Mouse (Mus musculus) midbrain, embryonic 11.5 days (tissue): ENCODE measurements around the gene Ankrd33. TPM values are rescaled to one million over a fixed set of nuclear protein-coding genes. Genes with fewer than 3 reads are reported as not detected.

Source experiments
- ATAC-seq: fragments of 200-750 bp; cut with Nextera tagmentation; 2 replicates; pipeline ENCODE4 v1.8.0; 2017; ENCODE audit warnings: moderate TSS enrichment, moderate library complexity; ENCODE audit not compliant: low FRiP score
- DNase-seq: peaks from one replicate; pipeline ENCODE4 v3.0.0; 2015; ENCODE audit warnings: low spot score; ENCODE audit errors: missing footprints
- H3K27ac ChIP-seq: fragments of 300-500 bp; sonication (generic); 2 replicates; pipeline ENCODE4 v1.5.1; 2014; ENCODE audit warnings: low read depth, low read length
- H3K27me3 ChIP-seq: fragments of 300-500 bp; sonication (generic); 2 replicates; pipeline ENCODE4 v1.6.1; 2014; ENCODE audit warnings: mild to moderate bottlenecking, low read length, moderate library complexity, mixed read lengths; ENCODE audit not compliant: control insufficient read depth, insufficient read depth
- H3K36me3 ChIP-seq: fragments of 300-500 bp; sonication (generic); 2 replicates; pipeline ENCODE4 v1.6.1; 2014; ENCODE audit warnings: mild to moderate bottlenecking, low read length, moderate library complexity, mixed read lengths; ENCODE audit not compliant: control insufficient read depth, insufficient read depth
- H3K4me1 ChIP-seq: fragments of 300-500 bp; sonication (generic); 2 replicates; pipeline ENCODE4 v1.6.1; 2014; ENCODE audit warnings: low read length; ENCODE audit not compliant: control insufficient read depth, insufficient read depth
- H3K4me2 ChIP-seq: fragments of 300-500 bp; sonication (generic); 2 replicates; pipeline ENCODE4 v1.6.1; 2014; ENCODE audit warnings: mild to moderate bottlenecking, moderate library complexity
- H3K4me3 ChIP-seq: fragments of 300-500 bp; sonication (generic); 2 replicates; pipeline ENCODE4 v1.5.1; 2014; ENCODE audit warnings: low read depth, low read length
- H3K9ac ChIP-seq: fragments of 300-500 bp; sonication (generic); 2 replicates; pipeline ENCODE4 v1.6.1; 2014; ENCODE audit warnings: low read length
- H3K9me3 ChIP-seq: fragments of 300-500 bp; sonication (generic); 2 replicates; pipeline ENCODE4 v1.6.1; 2016; ENCODE audit warnings: low read length; ENCODE audit not compliant: control insufficient read depth
- WGBS: fragments of 180-500 bp; shearing (Covaris S2); extraction: QIAGEN DNeasy Blood & Tissue Kit; methylation state at CpG from one replicate; pipeline ENCODE4 v1.1.7; 2014; 5-methylcytosine and 5-hydroxymethylcytosine counted together
- polyA plus RNA-seq: library from polyadenylated mRNA; unstranded; fragments of >200 nt; fragmentation: Nextera tagmentation; extraction: Ambion mirVana; gene quantifications from 2 replicates; pipeline ENCODE4 v1.2.1, GENCODE M21; 2014

Gene Ankrd33
- polyA plus RNA-seq, 1 experiment from 2014 or later, result not detected

GRCm38 (mm10) chr15:101160128-101160527, 44.6 kb downstream of the Ankrd33 start:
- no peak overlapping the region for H3K9ac ChIP-seq

GRCm38 (mm10) chr15:101160591-101160990, 45.0 kb downstream of the Ankrd33 start:
- H3K4me1 ChIP-seq, result peaks cover 8% of the 10 kb centered on the region
- no peaks in the 10 kb centered on the region for H3K36me3 ChIP-seq
- peaks cover 4% of the 10 kb centered on the region; the same call in 1 of the 2 replicates for H3K9me3 ChIP-seq
- no peak overlapping the region for H3K9ac ChIP-seq
- peak; percentile 74 for ATAC-seq
- H3K4me2 ChIP-seq, result no peak overlapping the region
- H3K4me3 ChIP-seq, result no peak overlapping the region
- H3K27ac ChIP-seq, result 0 out of 2 replicates have a peak overlapping the region, but pooled peaks have one; percentile 30
- no peaks in the 10 kb centered on the region for H3K27me3 ChIP-seq
- whole genome bisulfite sequencing, result 24% methylated on average over 7 of the region's 7 CpGs
- no peak for DNase-seq

More at GRCm38 (mm10) chr15:101160128-101160527, 44.6 kb downstream of the Ankrd33 start:
- Histone ChIP-seq H3K4me2 (no peak overlapping the region), H3K27me3 (no peaks in the 10 kb centered on the region), H3K9me3 (peaks cover 4% of the 10 kb centered on the region; the same call in 1 of the 2 replicates), H3K4me1 (peaks cover 8% of the 10 kb centered on the region), H3K4me3 (no peak overlapping the region), H3K36me3 (no peaks in the 10 kb centered on the region), H3K27ac (no peak overlapping the region; the same call in 1 of the 2 replicates)
- 20% methylated on average over 1 of the region's 1 CpGs for WGBS
- DNase-seq, result no peak
- no peak; the same call in 1 of the 2 replicates for ATAC-seq

DNA sequence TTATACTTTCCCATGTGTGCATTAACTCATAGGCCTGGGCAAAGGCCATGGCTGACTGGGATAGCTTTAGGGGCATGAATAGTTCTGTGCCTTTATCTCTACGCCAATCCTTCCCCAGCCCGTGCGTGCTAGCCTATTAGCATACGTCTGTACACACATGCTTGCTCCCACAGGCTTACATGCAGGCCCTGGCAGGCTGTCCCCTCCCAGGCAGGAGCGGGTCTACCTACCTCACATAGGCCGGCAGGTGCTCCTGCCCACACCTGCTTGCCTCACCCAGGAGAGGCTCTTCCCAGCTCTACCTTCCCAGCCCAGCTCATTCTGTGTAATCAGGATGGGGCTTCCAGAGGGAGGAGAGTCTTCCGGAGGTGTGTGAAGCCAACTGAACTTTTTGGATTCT, 46.0 kb downstream of the Ankrd33 start:
- H3K9ac ChIP-seq, result no peak overlapping the region
- H3K9me3 ChIP-seq, result peaks cover 4% of the 10 kb centered on the region; the same call in 1 of the 2 replicates
- H3K4me1 ChIP-seq, result peaks cover 8% of the 10 kb centered on the region
- 83% methylated on average over 7 of the region's 7 CpGs for WGBS
- DNase-seq, result no peak
- no peak overlapping the region for H3K4me2 ChIP-seq
- H3K27ac ChIP-seq, result no peak overlapping the region
- H3K27me3 ChIP-seq, result no peaks in the 10 kb centered on the region
- ATAC-seq, result no peak
- no peaks in the 10 kb centered on the region for H3K36me3 ChIP-seq
- no peak overlapping the region for H3K4me3 ChIP-seq

- no peak overlapping the region for H3K4me3 ChIP-seq
- no peaks in the 10 kb centered on the region for H3K36me3 ChIP-seq
- H3K9ac ChIP-seq, result no peak overlapping the region
- no peaks in the 10 kb centered on the region for H3K9me3 ChIP-seq
- DNase-seq (peak; percentile 75), ATAC-seq (no peak)
- WGBS, result 44% methylated on average over 15 of the region's 15 CpGs
- no peak overlapping the region for H3K27ac ChIP-seq
- H3K4me2 ChIP-seq, result no peak overlapping the region
- peaks cover 8% of the 10 kb centered on the region for H3K4me1 ChIP-seq
- H3K27me3 ChIP-seq, result no peaks in the 10 kb centered on the region
Measured at GRCm38 (mm10) chr15:101163056-101163458, 47.5 kb downstream of the Ankrd33 start.

DNA sequence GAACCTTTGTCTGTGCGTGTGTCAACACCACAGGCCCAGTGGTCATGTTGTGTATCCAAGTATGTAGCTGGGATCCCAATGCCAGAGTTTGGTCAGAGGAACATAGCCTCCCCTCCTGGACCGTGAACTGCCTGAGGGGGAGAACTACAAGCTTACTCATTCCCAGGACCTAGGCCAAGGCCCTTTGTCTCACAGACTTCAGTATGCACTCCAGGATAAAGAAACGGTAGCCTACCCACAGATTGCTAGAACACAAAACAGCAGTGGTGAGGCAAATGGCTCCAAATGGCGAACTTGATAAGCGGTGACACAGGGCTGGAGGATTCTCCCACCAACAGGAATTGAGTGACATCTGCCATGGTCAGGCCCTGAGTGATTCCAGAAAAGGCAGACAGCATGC, 48.3 kb downstream of the Ankrd33 start:
- Histone ChIP-seq H3K36me3 (no peaks in the 10 kb centered on the region), H3K4me2 (no peak overlapping the region), H3K9ac (no peak overlapping the region), H3K27ac (no peak overlapping the region), H3K27me3 (no peaks in the 10 kb centered on the region), H3K9me3 (no peaks in the 10 kb centered on the region), H3K4me1 (peaks cover 8% of the 10 kb centered on the region), H3K4me3 (no peak overlapping the region)
- DNase-seq (no peak), ATAC-seq (no peak)
- WGBS, result 74% methylated on average over 5 of the region's 5 CpGs

DNA sequence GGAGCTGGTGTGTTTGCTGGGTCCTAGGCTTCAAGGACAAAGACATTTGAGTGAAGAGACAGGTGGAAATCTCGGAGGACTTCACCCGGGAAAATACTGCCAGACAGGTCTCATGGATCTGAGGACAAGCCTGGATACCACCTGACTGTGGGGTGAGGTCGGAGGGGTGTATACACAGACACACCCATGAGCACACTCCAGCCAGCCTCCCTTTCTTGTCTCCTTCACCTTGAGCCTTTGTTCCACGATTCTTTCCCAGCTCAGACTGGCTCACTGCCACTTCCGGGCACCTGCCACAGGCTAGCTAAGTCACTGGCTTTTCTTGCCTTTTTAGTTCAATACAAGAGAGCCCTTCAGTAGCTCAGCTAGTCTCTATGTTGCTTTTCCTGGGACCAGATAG, 48.7 kb downstream of the Ankrd33 start:
- Histone ChIP-seq H3K9ac (no peak overlapping the region), H3K9me3 (no peaks in the 10 kb centered on the region), H3K4me2 (no peak overlapping the region), H3K27ac (no peak overlapping the region), H3K4me1 (peaks cover 8% of the 10 kb centered on the region), H3K36me3 (no peaks in the 10 kb centered on the region), H3K27me3 (no peaks in the 10 kb centered on the region), H3K4me3 (no peak overlapping the region)
- 75% methylated on average over 5 of the region's 5 CpGs for WGBS
- ATAC-seq, result no peak
- no peak for DNase-seq

- no peak overlapping the region for H3K27ac ChIP-seq
- DNase-seq (no peak), ATAC-seq (no peak)
- no peaks in the 10 kb centered on the region for H3K27me3 ChIP-seq
- peaks cover under 1% of the 10 kb centered on the region for H3K4me1 ChIP-seq
- WGBS, result 77% methylated on average over 16 of the region's 16 CpGs
- no peak overlapping the region for H3K9ac ChIP-seq
- no peak overlapping the region for H3K4me3 ChIP-seq
- no peaks in the 10 kb centered on the region for H3K9me3 ChIP-seq
- H3K4me2 ChIP-seq, result no peak overlapping the region
- no peaks in the 10 kb centered on the region for H3K36me3 ChIP-seq
Measured at GRCm38 (mm10) chr15:101165658-101166437, 50.3 kb downstream of the Ankrd33 start.

DNA sequence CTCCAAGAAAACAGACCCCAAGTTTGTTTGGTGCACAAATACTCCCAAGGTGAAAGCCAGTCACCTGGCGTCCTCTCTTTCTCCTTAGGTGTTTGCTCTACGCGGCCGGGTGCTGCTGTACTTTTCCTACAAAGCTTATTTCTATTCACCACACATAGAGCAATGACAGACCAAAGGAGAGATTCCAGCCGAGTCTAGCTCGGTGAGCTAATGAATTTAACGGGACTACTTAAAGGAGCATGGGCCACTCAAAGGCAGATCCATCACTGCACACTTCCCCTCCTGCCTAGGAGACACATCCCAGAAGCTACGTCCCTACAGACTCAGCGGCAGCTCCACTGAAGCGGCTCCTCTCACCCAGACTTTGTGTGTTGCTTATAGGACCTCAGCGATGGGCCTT, 52.0 kb downstream of the Ankrd33 start:
- H3K27ac ChIP-seq, result no peak overlapping the region
- no peaks in the 10 kb centered on the region for H3K9me3 ChIP-seq
- peaks cover 6% of the 10 kb centered on the region; the same call in 1 of the 2 replicates for H3K27me3 ChIP-seq
- no peaks in the 10 kb centered on the region for H3K36me3 ChIP-seq
- ATAC-seq, result no peak
- no peak overlapping the region for H3K9ac ChIP-seq
- no peaks in the 10 kb centered on the region for H3K4me1 ChIP-seq
- no peak overlapping the region for H3K4me2 ChIP-seq
- H3K4me3 ChIP-seq, result no peak overlapping the region
- no peak for DNase-seq
- WGBS, result 84% methylated on average over 11 of the region's 11 CpGs
